Mouse (Mus musculus): ENCODE results near the gene Mrps26.

- TF ChIP-seq CTCF (IDR thresholded peaks at IDR 0.05; ENCODE audit: control insufficient read depth, insufficient read depth, insufficient read length) (no peak), FOSL1 (IDR thresholded peaks at IDR 0.05; ENCODE audit: insufficient read depth, low read length, poor library complexity, severe bottlenecking) (no peak), MYOD1 (IDR thresholded peaks at IDR 0.05; ENCODE audit: control insufficient read depth, insufficient read length, low read depth) (no peak), MAX (IDR thresholded peaks at IDR 0.05) (no peak)
Measured at GRCm38 (mm10) chr2:130597601-130598010, 34.1 kb downstream of the Mrps26 start.

Data from C2C12 (cell line).